Mouse (Mus musculus): ENCODE data around the gene Trp53i13. TPM values are rescaled to one million over a fixed set of nuclear protein-coding genes. Genes with fewer than 3 reads are reported as not detected.

Gene Trp53i13
- total and polyA plus RNA-seq, 2 experiments, result 1.6 to 6.2 TPM

- Histone ChIP-seq H3K4me1 (ENCODE audit: control insufficient read depth, insufficient read depth, low read length) (no peaks in the 10 kb centered on the region), H3K36me3 (ENCODE audit: control insufficient read depth, insufficient read depth, low read length) (no peaks in the 10 kb centered on the region), H3K4me3 (ENCODE audit: insufficient read depth, low read depth, low read length) (no peak overlapping the region), H3K79me2 (ENCODE audit: control insufficient read depth, insufficient read depth, low read length) (peaks cover 7% of the 10 kb centered on the region; the same call in 1 of the 2 replicates), H3K27me3 (ENCODE audit: control insufficient read depth, insufficient read depth, low read length) (no peaks in the 10 kb centered on the region), H3K27ac (replicated peaks; ENCODE audit: insufficient read depth, low read depth, low read length) (no peak overlapping the region), H3K9ac (ENCODE audit: low read depth, low read length) (no peak overlapping the region)
- whole genome bisulfite sequencing, result 22% methylated on average over 5 of the region's 5 CpGs
- peak; percentile 63 for DNase-seq (ENCODE audit: extremely low read depth, low read depth, low spot score)
- TF ChIP-seq CTCF (IDR thresholded peaks at IDR 0.05; ENCODE audit: low read depth, low read length) (peak; percentile 91), POLR2A (IDR thresholded peaks at IDR 0.05; ENCODE audit: extremely low read depth, insufficient read depth, low read length) (no peak)
Measured at GRCm38 (mm10) chr11:77501392-77501791, 14.4 kb downstream of the Trp53i13 start.

DNA sequence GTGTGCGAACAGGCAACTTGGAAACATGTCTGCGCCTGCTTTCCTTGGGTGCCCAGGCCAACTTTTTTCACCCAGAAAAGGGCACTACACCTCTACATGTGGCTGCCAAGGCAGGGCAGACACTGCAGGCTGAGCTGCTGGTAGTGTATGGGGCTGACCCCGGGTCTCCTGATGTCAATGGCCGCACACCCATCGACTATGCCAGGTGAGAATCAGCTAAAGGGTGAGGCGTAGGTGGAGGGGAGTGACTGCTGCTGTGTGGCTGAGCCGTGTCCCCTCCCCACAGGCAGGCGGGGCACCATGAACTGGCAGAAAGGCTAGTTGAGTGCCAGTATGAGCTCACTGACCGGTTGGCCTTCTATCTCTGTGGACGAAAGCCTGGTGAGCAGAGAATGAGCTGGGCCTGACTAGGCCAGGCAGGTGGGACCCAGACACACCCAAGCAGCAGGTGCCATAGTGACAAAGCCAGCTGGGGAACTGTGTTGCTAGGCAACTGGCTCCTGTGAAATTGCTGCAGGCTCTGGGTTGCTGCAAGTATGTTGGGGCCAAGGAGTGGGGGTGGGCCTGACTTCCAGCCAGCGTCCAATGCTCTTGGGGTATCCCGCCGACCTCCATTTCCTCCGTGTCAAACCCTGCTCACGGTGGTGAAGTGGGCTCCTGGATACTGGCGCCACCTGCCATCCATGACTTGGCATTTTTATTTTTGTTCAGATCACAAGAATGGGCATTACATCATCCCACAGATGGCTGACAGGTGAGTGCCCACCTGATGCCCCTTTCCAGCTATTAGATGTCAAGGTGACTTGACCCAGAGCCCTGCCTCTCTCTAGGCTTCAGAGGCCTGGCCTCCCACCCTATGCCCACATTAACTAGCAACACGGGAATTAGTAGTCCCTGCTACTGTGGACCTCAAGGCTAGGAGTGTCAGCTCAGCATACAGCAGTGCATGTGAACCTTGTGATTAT is 15.1 kb downstream of the Trp53i13 start:
- Histone ChIP-seq H3K27ac (replicated peaks; ENCODE audit: insufficient read depth, low read depth, low read length) (no peak overlapping the region), H3K36me3 (ENCODE audit: control insufficient read depth, insufficient read depth, low read length) (no peaks in the 10 kb centered on the region), H3K79me2 (ENCODE audit: control insufficient read depth, insufficient read depth, low read length) (peaks cover 9% of the 10 kb centered on the region; the same call in 1 of the 2 replicates), H3K9ac (ENCODE audit: low read depth, low read length) (no peak overlapping the region), H3K27me3 (ENCODE audit: control insufficient read depth, insufficient read depth, low read length) (no peaks in the 10 kb centered on the region), H3K4me3 (ENCODE audit: insufficient read depth, low read depth, low read length) (no peak overlapping the region), H3K4me1 (ENCODE audit: control insufficient read depth, insufficient read depth, low read length) (peaks cover 1% of the 10 kb centered on the region; the same call in 1 of the 2 replicates)
- DNase-seq (ENCODE audit: extremely low read depth, low read depth, low spot score), result no peak
- 87% methylated on average over 17 of the region's 17 CpGs for WGBS
- no peak for TF ChIP-seq CTCF (IDR thresholded peaks at IDR 0.05; ENCODE audit: low read depth, low read length)
- TF ChIP-seq POLR2A (IDR thresholded peaks at IDR 0.05; ENCODE audit: extremely low read depth, insufficient read depth, low read length), result no peak

DNA sequence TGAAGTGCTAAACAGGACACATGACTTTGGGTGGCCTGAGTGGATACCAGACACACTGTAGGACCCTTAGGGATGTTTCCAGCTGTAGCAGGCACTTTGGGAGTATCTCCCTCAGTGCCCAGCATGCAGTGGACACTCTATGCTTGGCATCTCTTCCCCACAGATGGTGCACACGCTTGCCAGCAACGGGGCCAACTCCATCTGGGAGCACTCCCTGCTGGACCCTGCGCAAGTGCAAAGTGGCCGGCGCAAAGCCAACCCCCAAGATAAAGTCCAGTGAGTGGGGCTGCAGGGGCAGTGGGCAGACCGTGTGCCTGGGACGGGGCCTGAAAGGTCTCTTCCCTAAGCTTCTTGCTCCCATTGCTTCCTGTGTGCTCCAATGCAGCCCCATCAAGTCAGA is 16.4 kb downstream of the Trp53i13 start:
- DNase-seq (ENCODE audit: extremely low read depth, low read depth, low spot score), result no peak
- no peak overlapping the region for H3K9ac ChIP-seq (ENCODE audit: low read depth, low read length)
- no peaks in the 10 kb centered on the region for H3K27me3 ChIP-seq (ENCODE audit: control insufficient read depth, insufficient read depth, low read length)
- H3K79me2 ChIP-seq (ENCODE audit: control insufficient read depth, insufficient read depth, low read length), result peaks cover 11% of the 10 kb centered on the region; the same call in 1 of the 2 replicates
- H3K4me1 ChIP-seq (ENCODE audit: control insufficient read depth, insufficient read depth, low read length), result peaks cover 5% of the 10 kb centered on the region
- TF ChIP-seq POLR2A (IDR thresholded peaks at IDR 0.05; ENCODE audit: extremely low read depth, insufficient read depth, low read length), result no peak
- TF ChIP-seq CTCF (IDR thresholded peaks at IDR 0.05; ENCODE audit: low read depth, low read length), result no peak
- H3K4me3 ChIP-seq (ENCODE audit: insufficient read depth, low read depth, low read length), result no peak overlapping the region
- no peaks in the 10 kb centered on the region for H3K36me3 ChIP-seq (ENCODE audit: control insufficient read depth, insufficient read depth, low read length)
- WGBS, result 89% methylated on average over 7 of the region's 7 CpGs
- H3K27ac ChIP-seq (replicated peaks; ENCODE audit: insufficient read depth, low read depth, low read length), result no peak overlapping the region

DNA sequence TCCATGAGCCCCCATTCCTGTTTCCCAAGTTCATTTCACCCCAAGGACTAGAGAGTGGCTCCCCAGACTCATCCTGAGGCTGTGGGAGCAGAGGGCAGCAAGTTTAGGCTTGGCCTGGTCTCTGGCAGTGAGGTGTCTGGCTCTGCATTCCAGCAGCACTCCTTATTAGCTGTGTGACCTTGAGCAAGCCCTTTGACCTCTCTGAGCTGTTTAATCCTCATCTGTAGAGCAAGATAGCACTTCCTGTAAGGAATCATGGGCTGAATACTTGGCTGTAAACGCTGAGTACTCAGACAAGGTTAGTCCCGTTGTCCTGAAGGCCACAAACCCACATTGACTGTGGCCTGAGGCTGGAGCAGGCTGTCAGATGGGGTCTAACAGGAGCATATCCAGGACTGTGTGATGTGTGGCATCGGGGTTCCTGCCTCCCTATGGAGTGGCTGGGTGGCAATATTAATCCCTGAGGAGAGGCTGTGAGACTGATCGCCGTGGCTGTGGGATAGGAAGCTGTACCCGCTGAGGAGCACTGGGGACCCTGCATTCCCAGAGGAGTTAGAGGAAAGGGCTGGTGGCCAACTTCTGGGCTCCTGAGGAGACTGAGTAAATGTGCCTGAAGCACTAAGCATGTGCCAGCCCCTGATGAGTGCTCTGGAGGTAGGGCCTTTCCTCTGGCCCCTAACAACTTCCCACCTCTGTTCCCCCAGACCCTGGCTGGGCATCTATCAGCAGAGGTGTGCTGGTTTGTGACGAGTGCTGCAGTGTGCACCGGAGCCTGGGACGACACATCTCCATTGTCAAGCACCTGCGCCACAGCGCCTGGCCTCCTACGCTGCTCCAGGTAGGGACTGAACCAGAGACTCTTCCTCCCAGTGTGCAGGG is 17.3 kb downstream of the Trp53i13 start:
- 82% methylated on average over 12 of the region's 12 CpGs for WGBS
- no peak overlapping the region for H3K9ac ChIP-seq (ENCODE audit: low read depth, low read length)
- H3K27me3 ChIP-seq (ENCODE audit: control insufficient read depth, insufficient read depth, low read length), result no peaks in the 10 kb centered on the region
- H3K4me1 ChIP-seq (ENCODE audit: control insufficient read depth, insufficient read depth, low read length), result peaks cover 7% of the 10 kb centered on the region
- no peak overlapping the region for H3K4me3 ChIP-seq (ENCODE audit: insufficient read depth, low read depth, low read length)
- no peaks in the 10 kb centered on the region for H3K36me3 ChIP-seq (ENCODE audit: control insufficient read depth, insufficient read depth, low read length)
- peaks cover 11% of the 10 kb centered on the region for H3K79me2 ChIP-seq (ENCODE audit: control insufficient read depth, insufficient read depth, low read length)
- 0 out of 2 replicates have a peak overlapping the region, but pooled peaks have one; percentile 23 for H3K27ac ChIP-seq (replicated peaks; ENCODE audit: insufficient read depth, low read depth, low read length)
- no peak for DNase-seq (ENCODE audit: extremely low read depth, low read depth, low spot score)
- TF ChIP-seq POLR2A (IDR thresholded peaks at IDR 0.05; ENCODE audit: extremely low read depth, insufficient read depth, low read length) (no peak), CTCF (IDR thresholded peaks at IDR 0.05; ENCODE audit: low read depth, low read length) (no peak)

- WGBS, result 76% methylated on average over 4 of the region's 4 CpGs
- no peak for DNase-seq (ENCODE audit: extremely low read depth, low read depth, low spot score)
- no peaks in the 10 kb centered on the region for H3K27me3 ChIP-seq (ENCODE audit: control insufficient read depth, insufficient read depth, low read length)
- H3K36me3 ChIP-seq (ENCODE audit: control insufficient read depth, insufficient read depth, low read length), result no peaks in the 10 kb centered on the region
- H3K79me2 ChIP-seq (ENCODE audit: control insufficient read depth, insufficient read depth, low read length), result peaks cover 11% of the 10 kb centered on the region
- H3K4me1 ChIP-seq (ENCODE audit: control insufficient read depth, insufficient read depth, low read length), result peaks cover 7% of the 10 kb centered on the region
- H3K4me3 ChIP-seq (ENCODE audit: insufficient read depth, low read depth, low read length), result no peak overlapping the region
- TF ChIP-seq POLR2A (IDR thresholded peaks at IDR 0.05; ENCODE audit: extremely low read depth, insufficient read depth, low read length) (no peak), CTCF (IDR thresholded peaks at IDR 0.05; ENCODE audit: low read depth, low read length) (no peak)
- peak overlapping the region; percentile 23; the same call in 1 of the 2 replicates for H3K27ac ChIP-seq (replicated peaks; ENCODE audit: insufficient read depth, low read depth, low read length)
- H3K9ac ChIP-seq (ENCODE audit: low read depth, low read length), result no peak overlapping the region
Measured at GRCm38 (mm10) chr11:77497851-77498250, 17.9 kb downstream of the Trp53i13 start.
